Mouse (Mus musculus): ENCODE data around the gene Nudt5.

Nudt5 gene

DNA sequence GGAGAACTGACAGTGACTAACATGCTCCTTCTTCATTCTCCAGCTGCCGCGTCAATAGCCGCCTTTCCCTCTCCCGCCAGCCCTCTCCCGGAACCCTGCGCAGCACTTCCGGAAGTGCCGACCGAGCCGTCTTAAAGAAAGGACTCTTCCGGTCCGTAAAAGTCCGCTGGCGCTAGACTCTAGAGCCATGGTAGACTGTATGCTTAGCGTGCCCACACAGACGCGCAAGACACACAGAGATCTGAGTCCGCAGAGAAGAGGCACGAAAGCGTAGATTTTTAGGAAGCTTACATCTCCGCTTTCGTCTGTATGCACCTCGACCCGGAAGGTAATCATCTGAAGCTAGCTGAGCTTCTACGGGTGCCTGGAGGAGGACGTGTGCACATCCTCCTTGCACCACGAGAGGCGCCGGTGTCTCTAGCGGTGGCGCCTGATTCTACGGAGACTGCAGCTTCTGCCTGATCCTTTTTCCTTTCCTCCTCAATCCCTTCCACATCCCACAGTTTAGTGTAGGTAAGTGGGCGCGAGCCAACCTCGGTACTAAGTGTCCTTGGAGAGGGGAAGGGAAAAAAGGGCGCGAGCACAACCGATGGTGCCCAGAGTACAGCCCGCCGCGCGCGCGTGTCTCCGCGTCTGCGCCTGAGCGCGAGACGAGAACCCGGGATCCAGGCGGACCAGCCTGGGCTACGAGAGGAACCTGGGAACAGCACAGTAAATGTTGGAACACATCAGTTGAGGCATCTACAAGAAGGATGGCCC is at the start of gene Nudt5, which contains the start of gene Cdc123:
Gene Nudt5 (plus strand): TSS at position 147 of the 759 bp plus-strand sequence.
Gene Cdc123 (minus strand): TSS at position 292 of the 759 bp plus-strand sequence.
- peak; percentile 93 for DNase-seq (ENCODE audit: low read depth, low spot score)

- no peak for DNase-seq (ENCODE audit: low read depth, low spot score)
Measured at GRCm38 (mm10) chr2:5797816-5798672, 46.8 kb upstream of the Nudt5 start.

- peak; percentile 8 for DNase-seq (ENCODE audit: low read depth, low spot score)
Measured at GRCm38 (mm10) chr2:5801182-5801640, 43.6 kb upstream of the Nudt5 start.

DNA sequence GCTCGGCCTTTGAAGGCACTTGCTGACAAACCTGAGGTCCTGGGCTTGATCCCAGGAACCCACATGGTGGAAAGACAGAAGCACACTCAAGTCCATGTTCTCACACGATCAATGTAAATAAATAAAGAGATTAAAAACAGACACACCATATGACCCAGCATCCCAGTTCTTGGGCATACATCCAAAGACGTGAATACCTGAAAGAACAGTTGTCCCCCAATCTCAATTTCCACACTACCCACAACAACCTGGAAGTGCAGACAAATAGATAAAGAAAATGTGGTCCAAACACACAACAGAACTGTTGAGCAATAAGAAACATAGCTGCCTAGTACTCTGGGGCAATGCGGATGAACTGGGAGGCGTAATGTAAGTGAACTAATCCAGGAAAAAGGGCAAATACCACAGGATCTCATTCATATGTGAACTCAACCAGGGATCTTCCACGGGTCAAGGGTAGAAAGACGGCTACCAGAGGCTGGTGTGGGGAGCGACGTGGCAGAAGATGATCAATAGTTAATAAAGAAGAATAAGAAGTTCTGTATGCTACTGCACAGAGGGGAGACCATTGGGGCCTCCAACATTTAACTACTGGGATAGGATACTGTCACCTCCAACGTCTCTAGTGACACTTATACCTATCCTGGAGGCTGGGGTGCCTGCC is 42.8 kb upstream of the Nudt5 start:
- no peak for DNase-seq (ENCODE audit: low read depth, low spot score)

- no peak for DNase-seq (ENCODE audit: low read depth, low spot score)
Measured at GRCm38 (mm10) chr2:5804440-5805045, 40.3 kb upstream of the Nudt5 start.

DNA sequence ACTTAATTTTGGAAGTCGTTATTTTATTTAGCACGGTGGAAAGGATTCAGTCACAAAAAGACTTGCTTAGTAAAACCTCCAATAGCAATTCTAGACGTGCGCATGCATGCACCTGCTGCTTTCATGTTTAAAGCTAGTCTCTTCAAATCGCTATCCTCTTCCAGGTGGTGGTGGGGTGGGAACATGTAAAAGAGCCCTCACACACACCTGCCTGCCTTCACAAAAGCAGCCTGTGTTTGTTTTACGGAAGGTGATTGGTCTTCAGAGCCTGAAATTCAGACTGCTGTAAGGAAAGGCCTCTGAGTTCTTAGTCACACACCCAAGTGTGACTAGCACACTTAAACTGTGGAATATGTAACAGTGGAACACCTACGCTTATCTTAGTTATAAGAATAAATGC is 39.6 kb upstream of the Nudt5 start:
- no peak for DNase-seq (ENCODE audit: low read depth, low spot score)

DNA sequence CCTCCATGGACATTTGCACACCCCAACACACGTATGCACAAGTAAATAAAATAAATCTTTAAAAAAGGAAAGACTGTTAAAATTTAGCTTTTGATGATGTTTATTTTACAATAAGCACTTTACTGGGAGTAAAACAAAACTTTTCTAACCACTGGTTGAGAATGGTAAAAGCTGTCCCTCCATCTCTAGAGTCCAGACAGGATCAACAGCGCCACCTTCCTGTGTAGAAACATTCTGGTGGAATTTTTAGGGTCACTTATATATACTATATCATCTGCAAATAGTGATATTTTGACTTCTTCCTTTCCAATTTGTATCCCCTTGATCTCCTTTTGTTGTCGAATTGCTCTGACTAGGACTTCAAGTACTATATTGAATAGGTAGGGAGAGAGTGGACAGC is 38.6 kb upstream of the Nudt5 start:
- DNase-seq (ENCODE audit: low read depth, low spot score), result peak; percentile 51

GRCm38 (mm10) chr2:5810036-5810718 is 34.6 kb upstream of the Nudt5 start:
- DNase-seq (ENCODE audit: low read depth, low spot score), result no peak

- DNase-seq (ENCODE audit: low read depth, low spot score), result no peak
Measured at GRCm38 (mm10) chr2:5811235-5811782, 33.5 kb upstream of the Nudt5 start.

GRCm38 (mm10) chr2:5821264-5821663 is 23.6 kb upstream of the Nudt5 start:
- no peak for DNase-seq (ENCODE audit: low read depth, low spot score)

GRCm38 (mm10) chr2:5822449-5822848 is 22.4 kb upstream of the Nudt5 start:
- DNase-seq (ENCODE audit: low read depth, low spot score), result no peak

DNA sequence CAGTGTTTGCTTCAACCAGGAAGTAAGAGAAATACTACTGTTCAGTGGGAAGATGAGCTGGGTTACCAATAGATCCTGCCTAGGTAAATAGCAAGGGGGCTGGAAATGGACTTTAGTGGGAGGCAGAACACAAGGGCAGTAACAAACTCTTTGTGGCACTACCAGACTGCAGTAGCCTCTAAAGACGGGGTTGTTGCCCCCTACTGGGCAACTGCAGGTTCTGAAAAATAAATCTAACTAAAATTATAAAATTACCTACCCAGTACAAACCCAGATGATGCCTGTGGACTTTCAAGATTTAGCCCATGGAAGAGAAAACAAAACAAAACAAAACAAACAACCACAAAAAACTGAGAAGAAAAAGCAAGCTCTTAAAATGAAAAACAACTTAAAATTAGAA is 20.6 kb upstream of the Nudt5 start:
- DNase-seq (ENCODE audit: low read depth, low spot score), result peak; percentile 32

GRCm38 (mm10) chr2:5824685-5825084 is 20.1 kb upstream of the Nudt5 start:
- no peak for DNase-seq (ENCODE audit: low read depth, low spot score)

GRCm38 (mm10) chr2:5825265-5825913 is 19.4 kb upstream of the Nudt5 start:
- no peak for DNase-seq (ENCODE audit: low read depth, low spot score)

DNA sequence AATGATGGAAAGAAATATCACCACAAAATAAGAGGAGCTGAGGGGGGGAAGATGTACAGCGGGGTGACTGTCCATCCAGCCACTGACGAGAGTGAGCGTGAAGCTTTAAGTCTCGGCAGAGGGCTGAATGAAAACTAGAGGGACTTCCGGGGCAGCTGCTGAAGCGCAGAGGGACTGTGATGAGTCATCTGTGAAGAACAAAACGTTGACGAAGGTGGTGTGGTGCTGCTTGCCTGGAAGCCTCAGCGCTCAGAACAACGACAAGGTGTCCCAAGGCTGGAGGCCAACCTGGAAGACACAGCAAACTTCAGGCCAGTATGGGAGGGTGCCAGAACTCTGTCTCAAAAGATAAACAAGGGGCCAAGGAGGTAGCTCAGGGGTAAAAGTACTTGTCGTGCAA is 4.0 kb upstream of the Nudt5 start:
- no peak for DNase-seq (ENCODE audit: low read depth, low spot score)

DNA sequence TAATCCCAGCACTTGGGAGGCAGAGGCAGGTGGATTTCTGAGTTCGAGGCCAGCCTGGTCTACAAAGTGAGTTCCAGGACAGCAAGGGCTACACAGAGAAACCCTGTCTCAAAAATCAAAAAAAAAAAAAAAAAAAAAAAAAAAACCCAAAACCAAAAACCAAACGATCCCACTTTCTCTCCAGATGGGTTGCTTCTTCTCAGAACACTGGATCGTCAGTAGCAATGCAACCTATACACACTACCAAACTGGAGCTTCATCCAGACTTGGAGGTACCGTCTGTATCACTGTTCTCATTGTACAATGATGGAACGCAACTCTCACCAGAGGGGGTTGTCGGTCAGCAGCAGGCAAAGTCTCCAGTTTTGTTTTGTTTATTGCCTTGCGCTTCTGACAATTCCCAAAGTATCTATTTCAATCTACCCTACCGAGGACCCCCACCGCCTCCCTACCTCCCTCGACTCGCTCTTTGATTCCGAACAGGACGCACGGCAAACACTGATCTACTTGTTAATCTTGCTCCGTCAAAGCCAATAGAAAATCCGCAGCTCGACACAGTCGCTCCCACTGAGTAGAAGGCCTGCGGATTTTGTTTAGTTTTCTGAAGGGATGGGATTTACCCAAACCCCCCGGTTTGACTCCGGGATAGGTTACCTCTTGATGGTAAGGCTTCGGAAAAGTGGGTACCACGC is 492 bp upstream of the Nudt5 start:
- no peak for DNase-seq (ENCODE audit: low read depth, low spot score)

GRCm38 (mm10) chr2:5845826-5846225 is 1.0 kb downstream of the Nudt5 start:
- no peak for DNase-seq (ENCODE audit: low read depth, low spot score)

DNA sequence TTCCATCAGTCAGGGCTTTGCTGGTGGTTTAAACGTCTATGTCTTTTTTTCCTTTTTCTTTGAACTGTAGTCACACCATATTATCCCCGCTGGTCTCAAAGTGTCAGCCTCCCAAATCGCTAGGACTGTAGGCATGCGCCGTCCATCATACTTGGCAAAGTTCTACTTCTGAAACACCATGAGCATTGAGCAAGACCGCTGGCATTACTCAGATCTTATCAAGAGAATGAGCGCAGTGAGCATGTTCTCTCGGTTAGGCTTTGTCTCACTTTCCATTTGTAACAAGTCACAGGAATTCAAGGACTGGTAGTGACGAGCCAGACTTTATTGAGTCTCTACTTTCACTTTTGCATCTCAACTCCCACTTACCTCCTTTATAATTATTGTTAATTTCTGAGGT is 6.3 kb downstream of the Nudt5 start:
- no peak for DNase-seq (ENCODE audit: low read depth, low spot score)

DNA sequence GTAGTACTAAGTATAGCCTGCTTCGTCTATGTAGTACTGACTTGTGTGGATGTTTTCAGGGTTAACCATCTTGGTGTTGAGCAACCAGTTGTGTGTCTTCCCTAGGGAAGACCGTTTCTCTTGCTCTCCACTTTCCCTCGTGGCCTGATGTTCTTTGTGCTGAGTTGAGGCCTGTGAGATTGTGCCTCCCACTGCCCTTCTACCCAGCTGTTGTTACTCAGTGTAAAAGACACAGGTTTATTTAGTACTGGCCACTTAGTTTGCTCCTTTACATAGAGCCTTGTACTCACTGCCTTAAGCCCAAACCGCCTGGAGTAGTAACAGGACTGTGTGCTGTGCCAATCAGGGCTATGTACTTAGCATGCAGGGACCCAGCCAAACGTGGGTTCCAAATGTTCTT is 7.0 kb downstream of the Nudt5 start:
- DNase-seq (ENCODE audit: low read depth, low spot score), result no peak

DNA sequence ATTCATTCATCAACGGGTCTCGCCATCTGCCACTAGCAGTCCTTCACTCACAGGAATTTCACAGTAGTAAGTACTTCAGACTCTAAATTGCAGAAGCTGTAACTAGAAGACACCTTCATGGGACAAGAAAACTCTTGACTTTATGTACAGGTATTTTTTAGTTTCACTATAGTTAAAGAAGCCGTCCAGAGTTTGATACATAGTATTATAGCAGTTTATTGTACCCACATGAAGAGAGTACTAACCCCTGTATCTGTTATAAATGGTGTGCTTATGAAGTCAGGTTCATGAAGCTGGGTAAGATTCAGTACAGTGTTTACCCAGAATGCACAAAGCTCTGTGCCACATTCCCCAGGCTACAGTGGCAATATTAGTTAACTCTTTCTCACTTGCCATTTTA is 18.0 kb downstream of the Nudt5 start, which contains the start of gene Gm13199:
Gene Gm13199 (minus strand): TSS at position 101 of the 400 bp plus-strand sequence.
- no peak for DNase-seq (ENCODE audit: low read depth, low spot score)

All from CD4-positive, CD25-positive, alpha-beta regulatory T cell, adult 2 months (primary cell).